Mouse (Mus musculus) megakaryocyte-erythroid progenitor cell, adult 5-6 weeks (primary cell): ENCODE data around the gene Slc25a13. TPM values are rescaled to one million over a fixed set of nuclear protein-coding genes. Genes with fewer than 3 reads are reported as not detected.
A peak's percentile ranks its signal among the peaks of the same experiment; 100 is the strongest.

ENCODE experiments used
- ATAC-seq: replicated peaks from 2 replicates; pipeline ENCODE4 v1.8.0; 2016; ENCODE audit warnings: mild to moderate bottlenecking, inconsistent platforms; ENCODE audit not compliant: severe bottlenecking, poor library complexity, low FRiP score, low TSS enrichment
- total RNA-seq, 2 experiments: library from RNA; stranded (forward) in 1 of 2; stranded (reverse) in 1 of 2; fragments of 200-1000, 215-1000 nt in 1 of 2; fragments of >200 nt in 1 of 2; fragmentation: Nextera tagmentation in 1 of 2; gene quantifications; 2 replicates each; pipeline ENCODE4 v1.2.3; 2014 to 2017

The Slc25a13 gene
- total RNA-seq, 2 experiments from 2014 or later: 8.0 to 35.3 TPM

GRCm38 (mm10) chr6:6075940-6076447, 141.0 kb downstream of the Slc25a13 start:
- ATAC-seq: no peak

- no peak for ATAC-seq
Measured at GRCm38 (mm10) chr6:6071038-6071437, 145.9 kb downstream of the Slc25a13 start.

GRCm38 (mm10) chr6:6070015-6070414, 147.0 kb downstream of the Slc25a13 start:
- no peak for ATAC-seq

- peak; percentile 30; the same call in 1 of the 2 replicates for ATAC-seq
Measured at GRCm38 (mm10) chr6:6067201-6067600, 149.8 kb downstream of the Slc25a13 start.

- ATAC-seq: no peak
Measured at GRCm38 (mm10) chr6:6058548-6058947, 158.4 kb downstream of the Slc25a13 start.

- ATAC-seq: no peak
Measured at GRCm38 (mm10) chr6:6053946-6054345, 163.0 kb downstream of the Slc25a13 start.

- no peak for ATAC-seq
Measured at GRCm38 (mm10) chr6:6052696-6053095, 164.3 kb downstream of the Slc25a13 start.

GRCm38 (mm10) chr6:6046729-6047424, 170.1 kb downstream of the Slc25a13 start:
- no peak for ATAC-seq

GRCm38 (mm10) chr6:6038773-6039550, 178.0 kb downstream of the Slc25a13 start:
- no peak for ATAC-seq

- ATAC-seq: no peak
Measured at GRCm38 (mm10) chr6:6027664-6028063, 189.3 kb downstream of the Slc25a13 start.

- ATAC-seq: no peak
Measured at GRCm38 (mm10) chr6:6023976-6024375, 193.0 kb downstream of the Slc25a13 start.

GRCm38 (mm10) chr6:6016931-6017330, 200.0 kb downstream of the Slc25a13 start:
- no peak for ATAC-seq

- no peak for ATAC-seq
Measured at GRCm38 (mm10) chr6:6015616-6016015, 201.4 kb downstream of the Slc25a13 start.

- ATAC-seq: no peak
Measured at GRCm38 (mm10) chr6:6011364-6011763, 205.6 kb downstream of the Slc25a13 start.

GRCm38 (mm10) chr6:6005762-6006431, 211.1 kb downstream of the Slc25a13 start:
- peak; percentile 98 for ATAC-seq

GRCm38 (mm10) chr6:6004756-6005485, 212.1 kb downstream of the Slc25a13 start:
- ATAC-seq: no peak

GRCm38 (mm10) chr6:6002061-6002460, 214.9 kb downstream of the Slc25a13 start:
- ATAC-seq: no peak

GRCm38 (mm10) chr6:5997535-5997934, 219.4 kb downstream of the Slc25a13 start:
- ATAC-seq: no peak

GRCm38 (mm10) chr6:5993056-5993455, 223.9 kb downstream of the Slc25a13 start:
- ATAC-seq: no peak
